Mouse (Mus musculus) cerebellum, adult 2 months (tissue): ENCODE measurements at regions not wholly inside any gene's neighbourhood (a gene's known extent, or its start where the extent isn't known, plus 50 kb on each side); places are given as distances from the start of the nearest gene placed in this dataset.

Source experiments
- CTCF ChIP-seq: fragments of 200-500 bp; IDR thresholded peaks from 2 replicates; pipeline ENCODE4 v1.5.1; 2011; ENCODE audit warnings: low read depth, mild to moderate bottlenecking, control low read depth, low read length, moderate library complexity, borderline replicate concordance; ENCODE audit not compliant: insufficient read depth
- POLR2A ChIP-seq: fragments of 200-500 bp; IDR thresholded peaks from 2 replicates; pipeline ENCODE4 v1.6.1; 2011; ENCODE audit warnings: low read length, control low read depth, borderline replicate concordance; ENCODE audit not compliant: insufficient read depth

DNA sequence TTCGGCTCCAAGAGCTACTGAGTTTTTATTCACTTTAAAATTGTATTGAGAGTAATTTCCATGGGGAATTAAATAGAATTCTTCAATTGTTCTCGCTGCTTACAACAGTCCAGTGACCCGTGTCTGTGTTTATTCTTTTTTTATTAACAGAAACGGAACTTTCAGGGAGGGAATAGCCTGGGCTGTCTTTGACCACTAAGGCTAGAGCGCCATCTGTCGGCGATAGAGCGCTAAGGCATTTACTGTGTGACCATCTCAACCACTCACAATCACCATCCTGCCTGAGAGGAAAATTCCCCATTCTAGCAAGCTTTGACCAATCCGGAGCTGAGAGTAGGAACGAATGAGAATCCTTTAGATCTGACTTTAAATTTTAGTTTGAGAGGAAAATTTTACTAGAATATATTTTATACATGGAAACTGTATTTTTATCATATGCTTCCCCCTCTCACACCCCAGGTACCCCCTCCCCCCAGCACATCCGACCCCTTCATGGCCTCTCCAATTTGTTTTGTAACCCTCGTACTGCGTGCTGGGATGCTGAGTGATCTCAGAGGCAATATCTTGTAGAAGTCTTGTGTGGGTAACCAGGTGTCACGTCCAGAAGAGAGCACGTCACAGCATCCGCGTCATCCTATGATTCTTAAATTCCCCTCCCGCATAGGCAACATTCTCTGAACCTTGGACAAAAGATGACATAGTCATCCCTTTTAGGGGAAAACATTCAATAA, 139.9 kb downstream of the Csl start:
- TF ChIP-seq CTCF (peak; percentile 90), POLR2A (no peak)
